Mouse (Mus musculus): ENCODE results near the gene Kcnd3. TPM values are rescaled to one million over a fixed set of nuclear protein-coding genes. Genes with fewer than 3 reads are reported as not detected.

The Kcnd3 gene
- total RNA-seq, 2 experiments from 2014 or later, result 9.5 to 10.0 TPM

GRCm38 (mm10) chr3:105453214-105453950 lies 1.3 kb downstream of the Kcnd3 start:
- no peak for DNase-seq
- intact Hi-C loops (cut with DNase I), result loop anchor here (5.0 to 10.0 kb wide), 3 partner anchors 64 to 451 kb away; no protein-coding TSS in a partner anchor

- DNase-seq, result no peak
- intact Hi-C loops (cut with DNase I), result loop anchor here (10.0 kb wide), 1 partner anchor 447 kb away; no protein-coding TSS in a partner anchor
Measured at GRCm38 (mm10) chr3:105457657-105458056, 5.5 kb downstream of the Kcnd3 start.

- no peak for DNase-seq
- intact Hi-C loops (cut with DNase I), result no loop called here
Measured at GRCm38 (mm10) chr3:105466538-105466937, 14.4 kb downstream of the Kcnd3 start.

GRCm38 (mm10) chr3:105472564-105472963 lies 20.4 kb downstream of the Kcnd3 start:
- intact Hi-C loops (cut with DNase I), result no loop called here
- DNase-seq, result no peak

- DNase-seq, result no peak
Measured at GRCm38 (mm10) chr3:105476408-105476807, 24.3 kb downstream of the Kcnd3 start.

GRCm38 (mm10) chr3:105478876-105479275 lies 26.7 kb downstream of the Kcnd3 start:
- no peak for DNase-seq
- intact Hi-C loops (cut with DNase I), result no loop called here

More at GRCm38 (mm10) chr3:105476408-105476807, 24.3 kb downstream of the Kcnd3 start:
- intact Hi-C loops (cut with DNase I), result no loop called here

- DNase-seq, result no peak
- intact Hi-C loops (cut with DNase I), result no loop called here
Measured at GRCm38 (mm10) chr3:105481419-105481818, 29.3 kb downstream of the Kcnd3 start.

GRCm38 (mm10) chr3:105483651-105484052 lies 31.5 kb downstream of the Kcnd3 start:
- no peak for DNase-seq
- intact Hi-C loops (cut with DNase I), result no loop called here

- intact Hi-C loops (cut with DNase I), result no loop called here
- DNase-seq, result peak in 1 of 2 experiments; percentile 16
Measured at GRCm38 (mm10) chr3:105487171-105487570, 35.0 kb downstream of the Kcnd3 start.

- peak; percentile 31 to 48 for DNase-seq
- intact Hi-C loops (cut with DNase I), result no loop called here
Measured at GRCm38 (mm10) chr3:105489607-105490006, 37.5 kb downstream of the Kcnd3 start.

GRCm38 (mm10) chr3:105494886-105495285 lies 42.8 kb downstream of the Kcnd3 start:
- DNase-seq, result no peak
- intact Hi-C loops (cut with DNase I), result no loop called here

GRCm38 (mm10) chr3:105496216-105496615 lies 44.1 kb downstream of the Kcnd3 start:
- no peak for DNase-seq
- intact Hi-C loops (cut with DNase I), result no loop called here

GRCm38 (mm10) chr3:105496935-105497334 lies 44.8 kb downstream of the Kcnd3 start:
- intact Hi-C loops (cut with DNase I), result no loop called here
- DNase-seq, result no peak

GRCm38 (mm10) chr3:105501071-105501470 lies 48.9 kb downstream of the Kcnd3 start:
- intact Hi-C loops (cut with DNase I), result no loop called here
- DNase-seq, result no peak

GRCm38 (mm10) chr3:105504272-105504671 lies 52.1 kb downstream of the Kcnd3 start:
- no peak for DNase-seq
- intact Hi-C loops (cut with DNase I), result no loop called here

GRCm38 (mm10) chr3:105505161-105505872 lies 53.2 kb downstream of the Kcnd3 start:
- intact Hi-C loops (cut with DNase I), result no loop called here
- DNase-seq, result no peak

GRCm38 (mm10) chr3:105505873-105506170 lies 53.7 kb downstream of the Kcnd3 start:
- intact Hi-C loops (cut with DNase I), result no loop called here
- DNase-seq, result no peak

- intact Hi-C loops (cut with DNase I), result no loop called here
- no peak for DNase-seq
Measured at GRCm38 (mm10) chr3:105506592-105506991, 54.5 kb downstream of the Kcnd3 start.

GRCm38 (mm10) chr3:105509321-105509720 lies 57.2 kb downstream of the Kcnd3 start:
- intact Hi-C loops (cut with DNase I), result no loop called here
- no peak for DNase-seq

GRCm38 (mm10) chr3:105511836-105512235 lies 59.7 kb downstream of the Kcnd3 start:
- no peak for DNase-seq
- intact Hi-C loops (cut with DNase I), result no loop called here

- DNase-seq, result no peak
- intact Hi-C loops (cut with DNase I), result no loop called here
Measured at GRCm38 (mm10) chr3:105514215-105514614, 62.1 kb downstream of the Kcnd3 start.

- DNase-seq, result no peak
- intact Hi-C loops (cut with DNase I), result loop anchor here (5.0 kb wide), 1 partner anchor 63 kb away; the partner anchor contains the start of gene Kcnd3
Measured at GRCm38 (mm10) chr3:105515035-105515434, 62.9 kb downstream of the Kcnd3 start.
